Mouse (Mus musculus) bone marrow, adult 2 months (tissue): ENCODE data around the gene Specc1. TPM values are rescaled to one million over a fixed set of nuclear protein-coding genes. Genes with fewer than 3 reads are reported as not detected.

Experiments used
- H3K27ac ChIP-seq: fragments of 200-500 bp; 2 replicates; pipeline ENCODE4 v1.5.1; 2012; ENCODE audit warnings: low read depth, mild to moderate bottlenecking, control low read depth, inconsistent platforms, low read length; ENCODE audit not compliant: control insufficient read depth, poor library complexity, insufficient read depth
- H3K4me1 ChIP-seq: fragments of 200-500 bp; 2 replicates; pipeline ENCODE4 v1.6.1; 2011; ENCODE audit warnings: low read length; ENCODE audit not compliant: control insufficient read depth, insufficient read depth
- H3K4me3 ChIP-seq: fragments of 200-500 bp; replicated peaks from 2 replicates; pipeline ENCODE3; 2011; ENCODE audit warnings: mild to moderate bottlenecking, low read depth, low read length, control low read depth; ENCODE audit not compliant: control insufficient read depth
- CTCF ChIP-seq: fragments of 200-500 bp; IDR thresholded peaks from 2 replicates; pipeline ENCODE4 v1.5.1; 2011; ENCODE audit warnings: low read length, control low read depth; ENCODE audit not compliant: control insufficient read depth, insufficient read depth
- POLR2A ChIP-seq: fragments of 200-500 bp; IDR thresholded peaks from 2 replicates; pipeline ENCODE4 v1.6.1; 2011; ENCODE audit warnings: low read depth, mild to moderate bottlenecking, control low read depth, low read length, borderline replicate concordance; ENCODE audit not compliant: control insufficient read depth
- WGBS: fragments of 180-500 bp; shearing (Covaris S2); methylation state at CpG from one replicate; pipeline ENCODE4 v1.1.7; 2018; 5-methylcytosine and 5-hydroxymethylcytosine counted together
- polyA plus RNA-seq: library from polyadenylated mRNA; stranded (reverse); fragments of >200 nt; gene quantifications from 2 replicates; pipeline ENCODE4 v1.2.4, GENCODE M21; 2011; ENCODE audit warnings: low replicate concordance; ENCODE audit not compliant: missing spikeins, insufficient read depth, insufficient read length

Specc1 gene
- polyA plus RNA-seq, 1 experiment, result 73.8 TPM

DNA sequence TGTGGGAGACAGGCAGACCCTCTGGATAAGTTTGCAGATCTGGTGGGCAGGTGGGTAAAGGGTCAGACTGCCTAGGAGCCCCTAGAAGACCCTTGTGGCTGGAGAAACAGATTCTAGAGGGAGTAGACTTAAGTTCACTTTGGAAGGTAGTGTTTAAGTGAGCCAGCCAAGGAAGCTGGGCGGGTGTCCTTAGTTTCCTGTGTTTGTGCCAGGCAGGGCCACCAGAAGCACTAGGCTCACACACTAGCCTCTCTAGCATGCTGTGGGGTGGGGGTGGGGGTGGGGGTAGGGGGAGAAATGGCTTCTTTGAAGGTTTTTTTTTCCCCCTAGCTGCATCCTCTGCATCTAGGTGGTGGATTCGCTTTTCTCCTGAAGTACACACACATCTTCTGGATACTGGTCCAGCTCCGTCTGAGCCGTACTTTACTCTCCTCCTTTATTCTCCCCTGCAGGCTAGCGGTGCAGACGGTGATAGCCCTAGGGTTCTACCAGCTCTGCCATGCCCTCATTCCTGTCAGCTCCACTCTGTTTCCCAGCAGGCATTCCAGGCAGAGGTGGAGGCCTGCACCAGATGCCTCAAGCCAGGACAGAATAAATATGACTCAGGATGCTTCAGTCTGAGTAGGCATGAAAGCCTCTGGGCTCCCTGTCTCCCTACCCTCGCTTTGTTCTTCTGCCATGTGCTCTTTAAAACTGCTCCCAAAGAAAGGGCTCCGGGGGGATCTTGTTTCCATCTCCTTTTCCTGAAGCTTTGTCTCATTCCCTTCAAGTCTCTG is 66.3 kb downstream of the Specc1 start:
- TF ChIP-seq CTCF, result no peak
- no peak for TF ChIP-seq POLR2A
- H3K4me1 ChIP-seq, result no peaks in the 10 kb centered on the region
- WGBS, result 91% methylated on average over 8 of the region's 8 CpGs
- no peak overlapping the region for H3K4me3 ChIP-seq
- no peak overlapping the region for H3K27ac ChIP-seq

- Histone ChIP-seq H3K27ac (no peak overlapping the region), H3K4me1 (peaks cover 1% of the 10 kb centered on the region; the same call in 1 of the 2 replicates), H3K4me3 (no peak overlapping the region)
- TF ChIP-seq POLR2A (no peak), CTCF (no peak)
- WGBS, result 79% methylated on average over 12 of the region's 12 CpGs
These were observed 67.1 kb downstream of the Specc1 start for GRCm38 (mm10) chr11:62023494-62024233.

DNA sequence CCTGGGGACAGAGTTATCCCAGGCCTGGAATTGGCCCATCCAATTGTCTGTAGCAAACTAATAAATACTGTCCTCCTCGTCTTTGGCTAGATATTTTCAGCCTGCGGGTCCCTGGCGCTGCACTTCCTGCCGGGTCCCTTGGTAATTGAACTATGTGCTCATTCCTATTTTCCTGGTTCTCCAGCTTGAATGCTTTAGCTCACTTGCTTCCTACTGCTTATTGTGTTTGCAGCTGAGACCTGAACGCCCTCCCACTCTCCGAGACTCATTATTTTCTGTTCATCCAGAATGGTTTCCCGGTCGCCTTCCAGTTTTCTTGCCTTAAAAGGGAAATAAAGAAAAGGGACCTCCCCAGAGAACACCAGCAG is 67.7 kb downstream of the Specc1 start:
- WGBS, result 89% methylated on average over 8 of the region's 8 CpGs
- peaks cover 1% of the 10 kb centered on the region; the same call in 1 of the 2 replicates for H3K4me1 ChIP-seq
- TF ChIP-seq CTCF, result no peak
- no peak for TF ChIP-seq POLR2A

DNA sequence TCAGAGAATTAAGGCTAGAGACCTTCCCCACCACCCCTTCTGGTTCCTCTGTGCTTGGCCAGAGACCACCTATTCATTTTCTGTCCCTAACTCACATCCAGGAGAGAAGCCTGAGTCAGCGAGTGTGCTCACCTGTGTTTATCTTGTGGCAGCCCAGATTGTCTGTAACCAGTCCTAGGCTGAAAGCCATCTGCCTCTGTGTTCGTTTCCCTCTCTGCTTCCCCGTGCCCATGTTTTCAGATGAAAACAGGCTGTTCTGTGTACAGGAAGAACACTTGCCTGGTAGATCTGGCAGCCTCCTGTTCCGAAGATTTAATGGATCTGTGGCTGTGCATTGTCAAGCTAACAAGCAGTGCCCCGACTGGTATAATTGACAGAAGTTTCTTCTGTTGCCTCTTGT is 68.4 kb downstream of the Specc1 start:
- Histone ChIP-seq H3K27ac (no peak overlapping the region), H3K4me3 (no peak overlapping the region), H3K4me1 (peaks cover 1% of the 10 kb centered on the region; the same call in 1 of the 2 replicates)
- TF ChIP-seq POLR2A, result no peak
- no peak for TF ChIP-seq CTCF
- 83% methylated on average over 5 of the region's 5 CpGs for whole genome bisulfite sequencing

More for the DNA sequence above, 67.7 kb downstream of the Specc1 start:
- Histone ChIP-seq H3K27ac (no peak overlapping the region), H3K4me3 (no peak overlapping the region)

DNA sequence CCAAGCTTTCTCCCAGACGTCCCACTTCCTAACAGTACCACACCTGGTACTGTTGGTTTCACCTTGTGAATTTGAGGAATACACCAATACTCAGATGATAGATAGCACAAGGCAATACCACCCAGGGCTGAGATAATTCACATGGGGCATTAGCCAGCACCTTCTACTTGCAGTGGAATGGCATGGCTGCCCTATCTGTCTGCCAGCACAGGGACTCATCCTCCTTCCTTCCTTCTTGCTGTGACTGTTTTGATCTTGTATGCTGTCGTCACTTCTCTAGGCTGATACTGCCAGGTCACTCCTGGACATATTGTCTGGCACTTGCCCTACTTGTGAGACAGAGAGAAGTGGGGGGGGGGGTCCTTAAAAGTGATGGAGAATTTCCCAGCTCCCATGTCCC is 69.2 kb downstream of the Specc1 start:
- TF ChIP-seq CTCF (no peak), POLR2A (no peak)

DNA sequence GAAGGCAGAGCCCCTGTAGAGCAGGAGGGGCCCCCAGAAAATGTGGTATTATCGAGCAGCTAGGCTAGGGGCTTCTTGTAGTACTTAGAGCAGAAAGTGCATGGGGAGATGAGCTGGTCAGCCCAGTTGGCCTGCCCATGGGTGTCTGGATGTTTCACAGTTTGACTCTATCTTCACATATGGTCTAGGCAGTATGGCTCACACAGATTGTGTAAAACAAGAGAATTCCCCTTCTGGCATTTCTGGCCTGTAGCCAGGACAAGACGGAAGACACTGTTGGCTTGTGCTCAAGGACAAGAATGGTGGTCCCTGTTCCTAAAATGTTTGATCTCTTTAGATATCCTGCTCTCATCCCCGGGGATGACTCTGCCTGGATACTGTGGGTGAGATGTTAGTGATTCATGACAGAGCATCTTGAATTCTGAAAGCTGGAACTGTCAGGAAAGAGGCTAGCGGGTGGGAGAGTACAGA is 69.8 kb downstream of the Specc1 start:
- H3K27ac ChIP-seq, result no peak overlapping the region
- no peak for TF ChIP-seq POLR2A
- no peak for TF ChIP-seq CTCF
- H3K4me3 ChIP-seq, result no peak overlapping the region
- WGBS, result 88% methylated on average over 4 of the region's 4 CpGs
- peaks cover 1% of the 10 kb centered on the region; the same call in 1 of the 2 replicates for H3K4me1 ChIP-seq

More for the DNA sequence above, 69.2 kb downstream of the Specc1 start:
- H3K4me1 ChIP-seq, result peaks cover 1% of the 10 kb centered on the region; the same call in 1 of the 2 replicates
- no peak overlapping the region for H3K27ac ChIP-seq
- 67% methylated on average over 2 of the region's 2 CpGs for WGBS
- H3K4me3 ChIP-seq, result no peak overlapping the region

GRCm38 (mm10) chr11:62027271-62027670 is 70.7 kb downstream of the Specc1 start:
- no peak for TF ChIP-seq POLR2A
- no peak for TF ChIP-seq CTCF
- Histone ChIP-seq H3K27ac (no peak overlapping the region), H3K4me1 (peaks cover 1% of the 10 kb centered on the region; the same call in 1 of the 2 replicates), H3K4me3 (no peak overlapping the region)
- WGBS, result 85% methylated on average over 6 of the region's 6 CpGs

- Histone ChIP-seq H3K4me3 (no peak overlapping the region), H3K4me1 (peaks cover 1% of the 10 kb centered on the region; the same call in 1 of the 2 replicates), H3K27ac (no peak overlapping the region)
- no peak for TF ChIP-seq POLR2A
- TF ChIP-seq CTCF, result no peak
- 13% methylated on average over 2 of the region's 2 CpGs for WGBS
These were observed 71.1 kb downstream of the Specc1 start for GRCm38 (mm10) chr11:62027705-62028104.
